Mouse (Mus musculus): Measurements from ENCODE around the gene Pitpnm1. TPM values are rescaled to one million over a fixed set of nuclear protein-coding genes. Genes with fewer than 3 reads are reported as not detected.
A peak's percentile ranks its signal among the peaks of the same experiment; 100 is the strongest.

The Pitpnm1 gene
- polyA plus RNA-seq, 1 experiment from 2014 or later, result 7.3 TPM

DNA sequence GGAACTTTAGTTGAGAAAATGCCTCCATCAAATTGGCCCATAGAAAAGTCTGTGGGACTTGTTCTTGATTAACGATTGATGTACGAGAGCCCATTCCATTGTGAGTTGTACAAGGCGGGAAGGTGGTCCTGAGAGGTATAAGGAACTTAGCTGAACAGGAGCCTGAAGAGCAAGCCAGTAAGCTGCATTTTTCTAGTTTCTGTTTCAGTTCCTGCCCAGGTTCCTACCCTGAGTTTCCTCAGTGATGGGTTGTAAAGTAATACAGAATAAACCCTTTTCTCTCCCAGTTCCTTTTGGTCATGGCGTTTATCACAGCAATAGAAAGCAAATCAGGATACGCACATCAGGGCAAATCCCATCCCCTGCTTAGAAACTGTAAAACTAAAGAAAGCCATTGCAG lies 38.1 kb downstream of the Pitpnm1 start:
- no peak overlapping the region for H3K9ac ChIP-seq
- no peaks in the 10 kb centered on the region for H3K9me3 ChIP-seq
- H3K27me3 ChIP-seq, result no peaks in the 10 kb centered on the region
- WGBS, result 82% methylated on average over 5 of the region's 5 CpGs
- H3K4me3 ChIP-seq, result no peak overlapping the region
- no peaks in the 10 kb centered on the region for H3K4me1 ChIP-seq
- H3K27ac ChIP-seq, result no peak overlapping the region
- H3K4me2 ChIP-seq (replicated peaks), result no peak overlapping the region
- H3K36me3 ChIP-seq, result peaks cover 8% of the 10 kb centered on the region
- no peak for ATAC-seq (ENCODE audit: low FRiP score, low read depth)

DNA sequence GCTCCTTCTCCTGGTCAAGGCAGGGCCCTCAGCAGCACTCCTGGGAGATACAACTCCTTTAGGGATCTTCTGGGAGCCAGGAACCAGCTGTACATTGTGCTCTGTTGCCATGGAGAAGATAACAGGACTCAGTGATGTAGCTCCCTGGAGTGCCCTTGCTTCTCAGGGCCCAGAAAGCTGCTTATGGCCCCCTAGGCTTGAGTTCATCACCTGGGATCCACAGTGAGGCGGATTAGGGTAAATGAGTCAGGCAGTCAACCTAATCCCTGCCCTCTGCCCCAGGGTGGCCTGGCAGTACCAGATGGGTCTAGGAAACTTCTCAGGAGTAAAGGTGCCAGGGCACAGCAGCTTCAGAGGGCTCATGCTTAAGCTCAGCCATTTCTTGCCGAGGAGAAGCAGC lies 39.6 kb downstream of the Pitpnm1 start, which contains the start of gene Gpr152:
TSS of gene Gpr152 (plus strand) at position 342 of the 400 bp plus-strand sequence.
- Histone ChIP-seq H3K36me3 (no peaks in the 10 kb centered on the region), H3K4me3 (no peak within 1 kb of the TSS), H3K4me2 (replicated peaks) (no peak within 1 kb of the TSS), H3K9me3 (no peaks in the 10 kb centered on the region), H3K9ac (0 out of 2 replicates have a peak within 1 kb of the TSS, but pooled peaks have one; percentile 1), H3K27ac (no peak within 1 kb of the TSS), H3K27me3 (no peaks in the 10 kb centered on the region), H3K4me1 (no peaks in the 10 kb centered on the region)
- 63% methylated on average over 2 of the region's 2 CpGs for WGBS
- no peak for ATAC-seq (ENCODE audit: low FRiP score, low read depth)

DNA sequence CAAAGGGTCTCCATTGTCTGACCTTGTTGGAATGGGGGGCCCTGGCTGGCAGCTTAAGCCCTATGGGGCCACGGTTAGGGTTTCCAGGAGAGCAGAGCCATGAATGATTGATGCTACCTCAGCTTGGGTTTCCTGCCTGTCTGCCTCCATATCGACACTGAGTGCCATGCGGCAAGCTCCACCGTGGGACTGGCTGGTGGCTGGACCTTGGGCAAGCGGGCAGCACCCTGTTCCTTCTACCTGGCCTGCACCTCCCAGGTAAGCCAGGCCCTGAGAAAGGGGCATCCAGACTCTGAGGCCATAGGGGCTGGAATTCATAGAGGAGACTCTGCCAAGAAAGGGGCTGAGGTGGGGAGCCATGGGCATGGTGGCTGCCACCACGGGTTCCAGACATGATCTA lies 40.3 kb downstream of the Pitpnm1 start:
- H3K27ac ChIP-seq, result no peak overlapping the region
- H3K9me3 ChIP-seq, result no peaks in the 10 kb centered on the region
- 76% methylated on average over 6 of the region's 6 CpGs for WGBS
- no peak for ATAC-seq (ENCODE audit: low FRiP score, low read depth)
- H3K9ac ChIP-seq, result no peak overlapping the region
- H3K4me3 ChIP-seq, result no peak overlapping the region
- H3K4me2 ChIP-seq (replicated peaks), result no peak overlapping the region
- no peaks in the 10 kb centered on the region for H3K4me1 ChIP-seq
- no peaks in the 10 kb centered on the region for H3K36me3 ChIP-seq
- H3K27me3 ChIP-seq, result no peaks in the 10 kb centered on the region

DNA sequence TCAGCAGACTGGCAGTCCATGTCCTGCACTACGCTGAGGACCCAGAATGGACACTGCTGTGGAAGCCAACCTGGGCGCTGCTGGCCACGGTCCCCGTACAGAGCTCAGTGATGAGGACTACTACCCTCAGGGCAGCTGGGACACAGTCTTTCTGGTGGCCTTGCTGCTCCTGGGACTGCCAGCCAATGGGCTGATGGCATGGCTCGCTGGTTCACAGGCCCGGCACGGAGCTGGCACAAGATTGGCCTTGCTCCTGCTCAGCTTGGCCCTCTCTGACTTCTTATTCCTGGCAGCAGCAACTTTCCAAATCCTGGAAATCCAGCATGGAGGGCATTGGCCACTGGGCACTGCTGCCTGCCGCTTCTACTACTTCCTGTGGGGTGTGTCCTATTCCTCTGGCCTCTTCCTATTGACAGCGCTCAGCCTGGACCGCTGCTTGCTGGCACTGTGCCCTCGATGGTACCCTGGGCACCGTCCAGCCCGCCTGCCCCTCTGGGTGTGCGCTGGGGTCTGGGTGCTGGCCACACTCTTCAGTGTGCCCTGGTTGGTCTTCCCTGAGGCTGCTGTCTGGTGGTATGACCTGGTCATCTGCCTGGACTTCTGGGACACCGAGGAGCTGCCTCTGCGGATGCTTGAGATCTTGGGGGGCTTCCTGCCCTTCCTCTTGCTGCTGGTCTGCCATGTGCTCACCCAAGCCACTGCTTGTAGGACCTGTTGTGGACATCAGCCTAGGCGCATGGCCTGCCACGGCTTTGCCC lies 42.8 kb downstream of the Pitpnm1 start:
- Histone ChIP-seq H3K9ac (0 out of 2 replicates have a peak overlapping the region, but pooled peaks have one; percentile 25), H3K4me1 (peaks cover under 1% of the 10 kb centered on the region; the same call in 1 of the 2 replicates), H3K4me3 (no peak overlapping the region), H3K9me3 (no peaks in the 10 kb centered on the region), H3K27me3 (no peaks in the 10 kb centered on the region), H3K4me2 (replicated peaks) (no peak overlapping the region), H3K36me3 (no peaks in the 10 kb centered on the region), H3K27ac (no peak overlapping the region)
- WGBS, result 95% methylated on average over 18 of the region's 18 CpGs
- ATAC-seq (ENCODE audit: low FRiP score, low read depth), result no peak

DNA sequence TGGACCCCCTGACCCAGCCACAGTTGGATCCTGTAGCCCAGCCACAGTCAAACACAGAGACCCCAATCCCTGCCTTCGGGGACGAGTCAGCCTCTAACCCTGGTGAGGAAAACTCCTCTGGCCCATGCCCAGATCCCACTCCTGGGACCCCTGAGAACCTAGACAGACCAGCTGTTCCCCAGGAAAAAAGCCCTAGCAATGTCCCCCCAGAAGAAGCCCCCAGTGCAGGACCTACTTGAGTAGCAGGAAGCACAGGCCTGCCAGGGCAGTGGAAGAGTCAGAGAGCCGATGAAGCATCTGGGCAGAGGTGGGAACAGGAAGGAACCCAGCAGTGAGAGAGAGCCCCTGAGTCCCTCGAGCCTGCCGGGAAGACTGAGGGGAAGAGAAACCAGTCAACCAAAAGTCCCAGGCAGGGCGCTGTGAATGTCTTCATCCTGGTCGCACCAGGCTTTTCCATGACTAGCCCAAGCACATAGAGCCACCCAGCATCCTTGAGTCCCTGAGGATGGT lies 44.0 kb downstream of the Pitpnm1 start, which contains the start of gene Cabp4:
TSS of gene Cabp4 (minus strand) at position 275 of the 510 bp plus-strand sequence.
- Histone ChIP-seq H3K4me3 (no peak within 1 kb of the TSS), H3K27ac (no peak within 1 kb of the TSS), H3K36me3 (no peaks in the 10 kb centered on the region), H3K27me3 (no peaks in the 10 kb centered on the region), H3K4me1 (peaks cover 6% of the 10 kb centered on the region), H3K9me3 (no peaks in the 10 kb centered on the region), H3K4me2 (replicated peaks) (no peak within 1 kb of the TSS), H3K9ac (peak within 1 kb of the TSS; percentile 19; the same call in 1 of the 2 replicates)
- ATAC-seq (ENCODE audit: low FRiP score, low read depth), result no peak
- WGBS, result 89% methylated on average over 7 of the region's 7 CpGs

DNA sequence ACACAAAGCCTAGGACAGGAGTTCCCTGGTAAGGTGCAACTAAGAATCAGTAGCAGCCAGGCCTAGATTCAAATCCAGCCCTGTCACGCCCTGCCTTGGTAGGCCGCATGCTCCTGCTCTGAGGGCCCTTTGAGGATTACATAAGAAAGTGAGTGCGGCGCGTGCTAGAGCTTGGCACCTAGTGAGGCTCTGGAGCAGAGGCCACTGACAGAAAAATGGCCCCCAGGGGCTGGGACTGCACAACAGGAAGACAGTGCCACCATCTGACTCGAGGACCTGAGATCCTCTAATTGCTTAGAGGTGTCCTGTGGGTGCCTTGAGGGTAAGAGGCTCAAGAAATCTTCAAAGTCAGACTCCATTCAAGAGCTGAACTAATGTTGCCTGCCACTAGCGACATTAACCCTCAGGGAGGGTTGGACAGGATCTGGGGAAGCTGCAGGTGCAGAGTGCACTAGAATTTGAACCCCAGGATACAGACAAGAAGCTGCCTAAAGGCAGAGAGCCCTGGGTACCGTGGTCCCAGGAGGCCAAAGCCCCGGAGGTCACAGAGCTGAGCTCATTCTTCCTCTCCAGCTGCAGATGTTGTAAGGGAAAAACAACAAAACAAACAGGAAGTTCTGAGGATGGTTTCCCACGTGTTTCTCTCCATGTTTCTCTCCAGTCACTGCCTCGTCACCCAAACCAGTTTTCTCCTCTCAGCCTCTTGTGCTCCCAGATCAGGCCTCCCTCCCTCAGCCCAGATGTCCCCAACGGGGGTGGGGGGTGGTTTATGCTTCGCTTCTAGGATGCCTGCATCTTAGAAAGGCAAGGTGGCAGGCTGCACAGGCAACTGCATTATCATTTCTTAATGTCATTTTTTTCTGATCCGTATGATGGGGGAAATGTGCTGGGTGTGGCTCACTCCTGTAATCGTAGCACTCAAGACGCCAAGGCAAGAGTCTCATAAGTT lies 45.0 kb downstream of the Pitpnm1 start:
- WGBS, result 76% methylated on average over 16 of the region's 16 CpGs
- Histone ChIP-seq H3K27ac (no peak overlapping the region), H3K36me3 (peaks cover 1% of the 10 kb centered on the region; the same call in 1 of the 2 replicates), H3K4me2 (replicated peaks) (no peak overlapping the region), H3K4me1 (peaks cover 15% of the 10 kb centered on the region), H3K9ac (no peak overlapping the region), H3K4me3 (no peak overlapping the region), H3K27me3 (no peaks in the 10 kb centered on the region), H3K9me3 (no peaks in the 10 kb centered on the region)
- no peak for ATAC-seq (ENCODE audit: low FRiP score, low read depth)

DNA sequence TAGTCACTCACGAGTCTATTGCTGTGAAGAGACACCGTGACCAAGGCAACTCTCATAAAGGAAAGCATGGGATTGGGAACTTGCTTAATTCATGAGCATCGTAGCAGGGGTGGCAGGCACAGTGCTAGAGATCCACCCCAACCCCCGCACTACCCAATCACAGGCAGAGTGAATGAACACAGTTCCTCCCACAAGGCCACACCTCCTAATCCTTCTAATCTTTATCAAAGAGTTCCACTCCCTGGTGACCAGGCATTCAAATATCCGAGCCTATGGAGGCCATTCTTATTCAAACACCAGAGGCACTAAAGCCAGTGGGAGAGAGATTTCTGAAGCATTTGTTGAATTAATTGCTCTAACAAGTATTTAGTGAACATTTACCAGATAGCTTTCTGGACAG lies 46.1 kb downstream of the Pitpnm1 start:
- Histone ChIP-seq H3K4me3 (no peak overlapping the region), H3K9me3 (no peaks in the 10 kb centered on the region), H3K4me2 (replicated peaks) (no peak overlapping the region), H3K36me3 (peaks cover 13% of the 10 kb centered on the region), H3K27ac (no peak overlapping the region), H3K9ac (no peak overlapping the region), H3K4me1 (peaks cover 18% of the 10 kb centered on the region), H3K27me3 (no peaks in the 10 kb centered on the region)
- WGBS, result 93% methylated on average over 5 of the region's 5 CpGs
- no peak for ATAC-seq (ENCODE audit: low FRiP score, low read depth)

DNA sequence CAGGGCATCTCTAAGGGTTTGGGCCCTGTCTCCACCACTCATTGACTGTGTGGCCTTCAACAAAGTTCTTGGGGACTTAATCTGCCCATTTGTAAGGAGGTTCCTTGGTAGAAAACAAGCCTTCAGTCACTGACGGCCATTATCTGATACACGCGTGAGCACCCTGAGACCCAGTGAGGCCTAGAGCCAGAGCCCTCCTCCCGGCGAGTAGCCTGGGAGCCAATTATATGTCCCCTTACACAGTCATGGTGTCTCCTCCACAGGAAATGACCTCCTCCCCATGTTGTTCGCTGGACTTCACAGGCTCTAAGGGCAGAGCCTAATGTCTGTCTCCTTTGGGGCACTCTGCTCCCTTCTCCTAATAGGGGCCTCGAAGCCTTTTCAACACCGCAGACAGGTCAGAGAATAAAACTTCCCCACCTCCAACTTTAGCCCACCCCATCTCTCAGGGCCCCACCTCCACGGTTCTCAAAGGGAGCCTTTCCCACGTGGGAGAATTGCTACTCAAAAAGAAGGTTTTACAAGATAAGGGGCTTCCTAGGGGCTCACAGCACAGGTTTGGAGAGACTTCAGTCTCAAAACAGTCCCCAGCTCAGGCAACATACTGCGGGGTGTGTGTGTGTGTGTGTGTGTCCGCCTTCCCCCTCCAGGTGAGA lies 46.7 kb downstream of the Pitpnm1 start:
- Histone ChIP-seq H3K4me3 (no peak overlapping the region), H3K4me1 (peaks cover 18% of the 10 kb centered on the region), H3K36me3 (peaks cover 18% of the 10 kb centered on the region), H3K9ac (peak overlapping the region; percentile 27; the same call in 1 of the 2 replicates), H3K27ac (no peak overlapping the region), H3K9me3 (no peaks in the 10 kb centered on the region), H3K27me3 (no peaks in the 10 kb centered on the region), H3K4me2 (replicated peaks) (no peak overlapping the region)
- no peak for ATAC-seq (ENCODE audit: low FRiP score, low read depth)
- 67% methylated on average over 12 of the region's 12 CpGs for WGBS

DNA sequence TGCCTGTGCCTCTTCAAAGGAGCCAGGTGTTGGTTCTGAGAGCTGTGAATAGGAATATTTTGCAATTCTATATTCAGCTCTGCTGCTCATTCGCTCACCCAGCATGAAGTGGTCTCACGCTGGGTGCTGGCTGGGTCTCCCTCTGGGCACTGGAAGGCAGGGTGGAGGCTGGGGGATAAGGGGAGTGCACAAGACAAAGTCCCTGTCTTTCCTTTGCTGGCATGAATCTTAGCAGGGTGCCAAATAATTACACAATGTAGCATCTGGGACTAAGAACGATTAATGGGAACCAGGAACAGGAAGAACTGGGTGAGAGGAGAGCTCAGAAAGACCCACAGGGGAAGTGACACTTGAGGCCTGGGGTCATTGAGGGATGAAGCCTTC lies 47.2 kb downstream of the Pitpnm1 start:
- no peak for ATAC-seq (ENCODE audit: low FRiP score, low read depth)
- no peak overlapping the region for H3K4me3 ChIP-seq
- 52% methylated on average over 3 of the region's 3 CpGs for WGBS
- H3K9ac ChIP-seq, result peak overlapping the region; percentile 27
- H3K27me3 ChIP-seq, result no peaks in the 10 kb centered on the region
- H3K27ac ChIP-seq, result no peak overlapping the region
- no peak overlapping the region for H3K4me2 ChIP-seq (replicated peaks)
- peaks cover 18% of the 10 kb centered on the region for H3K4me1 ChIP-seq
- no peaks in the 10 kb centered on the region for H3K9me3 ChIP-seq
- H3K36me3 ChIP-seq, result peaks cover 22% of the 10 kb centered on the region

DNA sequence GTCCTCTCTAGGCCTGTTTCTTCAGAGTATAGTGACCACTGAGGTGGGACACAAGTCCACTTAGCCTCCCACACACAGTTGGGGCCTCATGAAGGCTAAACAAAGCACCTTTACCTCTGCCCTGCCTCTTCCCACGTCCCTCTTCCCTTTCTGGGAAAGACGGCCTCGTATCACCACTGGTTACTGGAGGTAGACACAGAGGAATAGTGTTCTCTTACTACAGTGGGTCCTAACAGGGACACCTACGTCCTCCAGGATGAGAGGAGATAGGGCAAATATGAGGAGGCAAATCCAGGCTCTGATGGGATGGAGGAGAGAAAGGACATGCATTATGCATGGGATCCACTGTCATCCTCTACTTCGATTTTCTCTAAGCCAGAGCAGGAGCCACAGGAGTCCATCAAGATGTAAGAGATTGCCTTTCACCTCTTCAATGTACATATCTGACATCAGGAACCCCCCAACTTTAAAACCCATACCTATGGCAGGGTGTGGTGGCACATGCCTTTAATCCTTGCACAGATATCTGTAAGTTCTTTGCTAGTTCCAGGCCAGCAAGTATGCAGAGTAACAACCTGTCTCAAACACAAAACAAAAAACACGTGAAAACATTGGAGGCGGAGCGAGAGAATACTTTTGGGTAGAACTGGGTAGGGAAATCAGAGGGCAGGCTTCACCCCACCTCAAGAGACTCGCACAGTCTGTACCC lies 48.1 kb downstream of the Pitpnm1 start:
- peak overlapping the region; percentile 91 for H3K4me2 ChIP-seq (replicated peaks)
- WGBS, result 38% methylated on average over 9 of the region's 9 CpGs
- no peak; the same call in 1 of the 2 replicates for ATAC-seq (ENCODE audit: low FRiP score, low read depth)

DNA sequence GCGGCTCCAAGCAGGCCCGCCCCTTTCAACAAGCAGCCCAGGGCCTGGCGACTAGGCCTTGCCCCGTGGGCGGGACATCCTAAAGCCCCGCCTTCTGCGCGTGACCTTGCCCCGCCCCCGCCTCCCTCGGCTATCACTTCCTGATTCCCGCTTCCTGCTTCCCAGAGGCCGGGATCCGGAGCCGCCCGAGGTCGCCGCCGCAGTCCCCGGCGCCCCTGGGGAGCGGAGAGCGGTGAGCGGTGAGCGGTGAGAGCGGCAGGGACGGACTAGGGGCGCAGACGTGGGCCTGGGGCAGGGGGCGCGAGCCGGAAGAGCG lies 48.7 kb downstream of the Pitpnm1 start, which contains the start of gene Coro1b:
TSS of gene Coro1b (plus strand) at position 129 of the 316 bp plus-strand sequence.
- H3K9ac ChIP-seq, result peak within 1 kb of the TSS; percentile 91
- peak; percentile 96 for ATAC-seq (ENCODE audit: low FRiP score, low read depth)
- H3K27me3 ChIP-seq, result no peaks in the 10 kb centered on the region
- peak within 1 kb of the TSS; percentile 94 for H3K4me3 ChIP-seq
- H3K4me2 ChIP-seq (replicated peaks), result peak within 1 kb of the TSS; percentile 91
- H3K36me3 ChIP-seq, result peaks cover 35% of the 10 kb centered on the region
- no peaks in the 10 kb centered on the region for H3K9me3 ChIP-seq
- H3K4me1 ChIP-seq, result peaks cover 18% of the 10 kb centered on the region
- WGBS, result under 1% methylated on average over 33 of the region's 33 CpGs
- H3K27ac ChIP-seq, result peak within 1 kb of the TSS; percentile 58; the same call in 1 of the 2 replicates

More for the DNA sequence above, 48.1 kb downstream of the Pitpnm1 start:
- Histone ChIP-seq H3K36me3 (peaks cover 30% of the 10 kb centered on the region), H3K27ac (0 out of 2 replicates have a peak overlapping the region, but pooled peaks have one; percentile 0), H3K4me1 (peaks cover 18% of the 10 kb centered on the region), H3K9ac (peak overlapping the region; percentile 91), H3K4me3 (peak overlapping the region; percentile 94), H3K27me3 (no peaks in the 10 kb centered on the region), H3K9me3 (no peaks in the 10 kb centered on the region)
